Mouse (Mus musculus) MEL (cell line): ENCODE measurements at regions not wholly inside any gene's neighbourhood (a gene's known extent, or its start where the extent isn't known, plus 50 kb on each side); places are given as distances from the start of the nearest gene placed in this dataset.

ENCODE experiments used
- DNase-seq: peaks from one replicate; pipeline ENCODE4 v3.0.0; 2011; ENCODE audit warnings: low read depth, low spot score
- H3K27ac ChIP-seq: 2 replicates; pipeline ENCODE4 v1.5.1; 2012; ENCODE audit warnings: low read depth, mild to moderate bottlenecking, control low read depth, low read length, moderate library complexity; ENCODE audit not compliant: control insufficient read depth
- H3K27me3 ChIP-seq, 2 experiments: fragments of 150-350 bp in 1 of 2; sonication (generic) in 1 of 2; 2 replicates each; pipeline ENCODE4 v1.6.1; 2012; ENCODE audit warnings: low read length in 2 of 2, mild to moderate bottlenecking in 2 of 2, improper control_type of control experiment in 1 of 2, moderate library complexity in 1 of 2; ENCODE audit not compliant: insufficient read depth in 2 of 2, control insufficient read depth in 1 of 2
- H3K36me3 ChIP-seq, 2 experiments: 2 replicates each; pipeline ENCODE4 v1.6.1; 2012 to 2014; ENCODE audit warnings: low read length in 2 of 2, improper control_type of control experiment in 1 of 2, inconsistent platforms in 1 of 2, mild to moderate bottlenecking in 1 of 2; ENCODE audit not compliant: insufficient read depth in 2 of 2, control insufficient read depth in 1 of 2
- H3K4me1 ChIP-seq, 2 experiments: fragments of 150-350 bp in 1 of 2; sonication (generic) in 1 of 2; 2 replicates each; pipeline ENCODE4 v1.6.1; 2012; ENCODE audit warnings: low read length in 2 of 2, improper control_type of control experiment in 1 of 2, mild to moderate bottlenecking in 1 of 2; ENCODE audit not compliant: insufficient read depth in 2 of 2, control insufficient read depth in 1 of 2
- H3K4me3 ChIP-seq, 2 experiments: fragments of 150-350 bp in 1 of 2; sonication (generic) in 1 of 2; 2 replicates each; pipeline ENCODE4 v1.5.1; 2012; ENCODE audit warnings: low read depth in 2 of 2, low read length in 2 of 2, mild to moderate bottlenecking in 2 of 2, moderate library complexity in 2 of 2, control low read depth in 1 of 2, improper control_type of control experiment in 1 of 2; ENCODE audit not compliant: control insufficient read depth in 1 of 2, insufficient read depth in 1 of 2
- H3K79me2 ChIP-seq: 2 replicates; pipeline ENCODE4 v1.6.1; 2012; ENCODE audit warnings: mild to moderate bottlenecking, low read length, moderate library complexity; ENCODE audit not compliant: control insufficient read depth, poor library complexity, insufficient read depth
- H3K9ac ChIP-seq: 2 replicates; pipeline ENCODE4 v1.6.1; 2012; ENCODE audit warnings: low read depth, mild to moderate bottlenecking, control low read depth, low read length, moderate library complexity; ENCODE audit not compliant: control insufficient read depth, poor library complexity, severe bottlenecking
- H3K9me3 ChIP-seq: fragments of 150-350 bp; sonication (generic); replicated peaks from 2 replicates; pipeline ENCODE4 v1.6.1; 2012; ENCODE audit warnings: mild to moderate bottlenecking, low read length, improper control_type of control experiment, moderate library complexity; ENCODE audit not compliant: insufficient read depth
- BHLHE40 ChIP-seq: IDR thresholded peaks from 2 replicates; pipeline ENCODE4 v1.6.1; 2012; ENCODE audit warnings: low read depth, mild to moderate bottlenecking, inconsistent platforms, low read length, improper control_type of control experiment, borderline replicate concordance
- CHD2 ChIP-seq: IDR thresholded peaks from 2 replicates; pipeline ENCODE4 v1.6.1; 2011; ENCODE audit warnings: low read length, improper control_type of control experiment
- JUND ChIP-seq: IDR thresholded peaks from 2 replicates; pipeline ENCODE4 v1.6.1; 2011; ENCODE audit warnings: low read depth, mild to moderate bottlenecking, improper control_type of control experiment, low read length
- MYC ChIP-seq: IDR thresholded peaks from 2 replicates; pipeline ENCODE4 v1.6.1; 2011; ENCODE audit warnings: low read depth, mild to moderate bottlenecking, low read length, improper control_type of control experiment, moderate library complexity
- POLR2AphosphoS2 ChIP-seq: IDR thresholded peaks from 2 replicates; pipeline ENCODE4 v1.6.1; 2011; ENCODE audit warnings: low read length, improper control_type of control experiment
- RAD21 ChIP-seq: IDR thresholded peaks from 2 replicates; pipeline ENCODE4 v1.6.1; 2011; ENCODE audit warnings: mild to moderate bottlenecking, low read depth, low read length, improper control_type of control experiment
- TBP ChIP-seq: IDR thresholded peaks from 2 replicates; pipeline ENCODE4 v1.8.0; 2011; ENCODE audit warnings: low read depth, low read length, improper control_type of control experiment
- UBTF ChIP-seq: IDR thresholded peaks from 2 replicates; pipeline ENCODE4 v1.6.1; 2012; ENCODE audit warnings: low read depth, mild to moderate bottlenecking, inconsistent platforms, low read length, improper control_type of control experiment, moderate library complexity, borderline replicate concordance; ENCODE audit not compliant: insufficient read depth
- USF1 ChIP-seq: IDR thresholded peaks from 2 replicates; pipeline ENCODE4 v1.6.1; 2014; ENCODE audit warnings: low read depth, mild to moderate bottlenecking, inconsistent platforms, low read length, improper control_type of control experiment, moderate library complexity
- ZNF384 ChIP-seq: IDR thresholded peaks from 2 replicates; pipeline ENCODE4 v1.6.1; 2012; ENCODE audit warnings: low read depth, mild to moderate bottlenecking, inconsistent platforms, low read length, improper control_type of control experiment

- Histone ChIP-seq H3K79me2 (no peaks in the 10 kb centered on the region), H3K9me3 (no peaks in the 10 kb centered on the region), H3K27ac (no peak overlapping the region), H3K4me3 (no peak overlapping the region), H3K9ac (no peak overlapping the region), H3K4me1 (no peaks in the 10 kb centered on the region), H3K27me3 (no peaks in the 10 kb centered on the region), H3K36me3 (no peaks in the 10 kb centered on the region)
- TF ChIP-seq USF1 (no peak), BHLHE40 (no peak)
- DNase-seq = no peak
These were observed 72.3 kb upstream of the Plekha5 start for GRCm38 (mm10) chr6:140351365-140352095.

GRCm38 (mm10) chr6:140348578-140348977 lies 75.3 kb upstream of the Plekha5 start:
- no peak for DNase-seq
- no peak overlapping the region for H3K27ac ChIP-seq
- no peak overlapping the region for H3K9ac ChIP-seq
- no peaks in the 10 kb centered on the region for H3K9me3 ChIP-seq
- TF ChIP-seq UBTF (no peak), CHD2 (no peak)
- no peaks in the 10 kb centered on the region for H3K36me3 ChIP-seq
- no peaks in the 10 kb centered on the region for H3K4me1 ChIP-seq
- no peaks in the 10 kb centered on the region for H3K27me3 ChIP-seq
- H3K79me2 ChIP-seq = no peaks in the 10 kb centered on the region
- no peak overlapping the region for H3K4me3 ChIP-seq

GRCm38 (mm10) chr6:140346929-140347328 lies 76.9 kb upstream of the Plekha5 start:
- no peak overlapping the region for H3K9ac ChIP-seq
- DNase-seq = no peak
- no peaks in the 10 kb centered on the region for H3K27me3 ChIP-seq
- H3K27ac ChIP-seq = no peak overlapping the region
- no peaks in the 10 kb centered on the region for H3K4me1 ChIP-seq
- TF ChIP-seq MYC = no peak
- no peak for TF ChIP-seq TBP
- no peak for TF ChIP-seq RAD21
- no peak for TF ChIP-seq JUND
- no peak for TF ChIP-seq ZNF384
- no peak for TF ChIP-seq POLR2AphosphoS2
- TF ChIP-seq UBTF = no peak
- no peaks in the 10 kb centered on the region for H3K36me3 ChIP-seq
- no peak overlapping the region for H3K4me3 ChIP-seq
- no peaks in the 10 kb centered on the region for H3K79me2 ChIP-seq
- no peaks in the 10 kb centered on the region for H3K9me3 ChIP-seq
